Mouse (Mus musculus) v-Abl transformed pro-B cells (cell line): ENCODE results near the gene Spata48.

Source experiments
- in situ Hi-C, 2 experiments: fragments of 400-800 bp; cut with MboI; formaldehyde crosslinking; loops; one replicate each; pipeline ENCODE4 v1.15.1; 2025; ENCODE audit not compliant: unreplicated experiment in 2 of 2

The Spata48 gene

DNA sequence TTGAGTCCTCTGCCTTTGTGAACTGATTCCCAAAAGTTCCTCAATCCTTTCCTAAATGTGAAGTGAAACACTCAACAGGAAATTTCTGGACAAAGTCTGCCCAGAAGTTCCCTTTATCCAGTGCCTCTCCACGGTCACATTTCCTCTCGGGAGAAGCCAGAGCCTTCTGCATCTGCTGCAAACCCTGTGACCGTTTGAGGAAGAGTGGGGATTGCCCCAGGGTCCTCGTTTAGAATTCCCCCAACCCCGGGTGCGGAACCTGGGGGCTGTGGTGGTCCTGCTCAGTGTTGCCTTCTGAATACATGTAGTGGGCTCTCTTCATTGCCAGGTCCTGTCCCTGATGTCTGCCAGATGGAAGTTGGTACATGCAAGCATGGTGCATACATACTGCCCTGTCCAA lies 67.3 kb downstream of the Spata48 start:
- in situ Hi-C loops = no loop called here

DNA sequence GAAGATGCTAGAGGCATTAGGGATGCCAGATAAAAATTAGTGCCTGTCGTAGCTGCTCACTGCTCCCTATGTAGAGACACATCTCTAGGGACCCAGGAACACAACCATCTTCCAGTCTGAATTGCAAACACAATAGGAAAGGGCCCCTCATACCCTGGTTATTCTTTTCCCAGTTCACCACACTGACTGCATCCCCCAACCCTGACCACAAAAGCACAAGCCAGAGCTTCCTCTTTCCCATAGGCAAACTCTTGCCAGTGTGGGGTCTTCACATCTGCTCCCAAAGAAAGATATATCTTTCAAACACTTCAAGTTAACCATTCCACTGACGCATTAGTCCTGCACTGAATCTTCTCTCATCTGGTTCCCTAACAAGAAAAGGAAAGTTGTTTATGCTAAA lies 68.2 kb downstream of the Spata48 start:
- in situ Hi-C loops = no loop called here

DNA sequence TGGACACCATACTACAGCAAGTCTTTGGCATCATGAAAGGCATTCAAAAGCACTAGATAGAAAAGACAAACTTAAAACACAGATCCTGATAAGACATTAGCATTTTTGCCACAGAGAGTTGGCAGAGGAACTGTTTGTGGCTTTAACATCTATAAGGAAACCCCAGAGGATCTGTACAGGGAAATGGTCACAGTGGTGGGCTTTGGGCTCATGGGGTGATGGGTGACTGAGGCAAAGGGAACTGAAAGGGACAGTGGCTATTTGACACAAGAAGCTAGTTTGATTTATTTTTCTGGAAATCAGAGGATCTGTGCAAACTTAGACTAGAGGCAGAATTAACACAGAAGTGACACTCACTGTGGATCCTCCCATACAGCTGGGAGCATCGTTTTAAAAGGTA lies 74.4 kb downstream of the Spata48 start:
- in situ Hi-C loops = no loop called here

DNA sequence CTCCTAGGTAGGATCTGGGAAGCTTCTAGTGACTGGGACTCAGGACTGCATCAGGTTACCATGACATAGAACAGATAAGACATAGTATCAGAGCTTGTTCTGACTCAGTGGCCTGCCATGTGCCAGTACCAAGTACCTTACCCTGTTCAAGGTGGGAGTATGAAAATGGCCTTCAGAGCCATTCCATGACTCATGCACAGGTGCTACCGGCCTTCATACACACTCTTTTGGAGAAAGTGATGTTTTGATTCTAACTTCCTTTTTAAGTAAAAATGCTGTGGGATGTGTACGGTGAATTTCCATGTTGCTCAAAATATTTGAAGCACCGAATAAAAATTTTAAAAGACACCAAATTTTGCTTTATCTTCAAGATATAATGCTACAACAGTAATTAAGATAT lies 84.1 kb downstream of the Spata48 start:
- in situ Hi-C loops = loop anchor here in 1 of 2 experiments (5.0 kb wide), 1 partner anchor 44 kb away; no protein-coding TSS in a partner anchor

DNA sequence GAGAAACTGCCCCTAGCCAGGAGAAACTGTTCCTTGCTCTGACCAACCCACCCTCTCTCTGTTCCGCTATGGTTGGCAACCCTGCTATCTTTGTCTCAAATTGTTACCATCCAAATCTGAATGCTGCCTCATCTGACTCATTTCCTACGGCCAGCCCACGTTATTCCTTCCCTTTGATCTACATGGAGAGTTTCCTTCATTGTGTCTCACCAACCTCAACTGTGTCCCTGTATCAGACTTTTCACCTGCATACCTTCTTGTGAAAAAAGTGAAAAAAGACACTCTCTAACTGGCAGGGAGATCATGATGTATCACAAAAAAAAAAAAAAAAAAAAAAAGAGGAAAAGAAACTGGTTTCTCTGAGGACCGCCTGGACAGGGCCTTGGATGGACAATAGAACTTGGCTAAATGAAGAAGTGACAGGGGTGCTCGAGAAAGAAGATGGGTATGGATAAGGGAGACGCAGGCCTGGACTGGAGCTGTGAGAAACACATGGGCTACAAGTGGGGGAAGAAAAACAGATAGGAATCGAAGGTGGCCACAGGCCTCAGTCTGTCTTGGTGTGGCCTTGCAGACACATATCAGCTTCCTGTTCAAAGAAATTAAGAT lies 85.1 kb downstream of the Spata48 start:
- in situ Hi-C loops = loop anchor here in 1 of 2 experiments (5.0 kb wide), 1 partner anchor 45 kb away; no protein-coding TSS in a partner anchor

DNA sequence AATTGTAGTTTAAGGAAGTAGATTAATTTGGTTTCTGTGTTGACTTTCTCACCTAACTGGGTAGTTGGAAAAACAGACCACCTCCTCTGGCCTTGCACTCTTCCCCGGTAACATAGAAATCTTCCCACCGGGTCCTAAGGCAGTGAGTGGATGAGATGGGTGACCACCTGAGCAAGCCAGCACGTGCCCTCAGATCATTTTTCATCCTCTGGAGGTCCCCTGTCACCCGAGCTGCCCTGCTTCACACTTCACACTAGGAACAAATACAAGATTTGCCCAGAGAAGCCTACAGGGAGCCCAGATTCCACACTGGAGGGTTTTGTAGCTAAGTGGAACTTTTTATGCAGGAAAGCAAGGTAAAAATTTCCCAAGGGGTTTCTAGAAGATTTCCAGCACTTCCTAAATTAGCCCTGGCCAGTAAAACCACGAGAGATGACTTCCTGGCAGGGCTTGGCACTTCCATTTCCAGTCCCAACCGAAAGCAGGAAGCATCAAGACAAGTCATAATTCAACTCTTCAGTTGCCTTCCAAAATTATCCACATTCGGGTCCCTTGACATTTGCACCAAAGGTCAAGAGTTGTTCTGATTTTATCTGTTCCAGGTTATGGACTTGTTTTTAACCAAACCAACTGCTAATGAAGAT lies 85.8 kb downstream of the Spata48 start:
- in situ Hi-C loops = loop anchor here in 1 of 2 experiments (5.0 kb wide), 1 partner anchor 45 kb away; no protein-coding TSS in a partner anchor

DNA sequence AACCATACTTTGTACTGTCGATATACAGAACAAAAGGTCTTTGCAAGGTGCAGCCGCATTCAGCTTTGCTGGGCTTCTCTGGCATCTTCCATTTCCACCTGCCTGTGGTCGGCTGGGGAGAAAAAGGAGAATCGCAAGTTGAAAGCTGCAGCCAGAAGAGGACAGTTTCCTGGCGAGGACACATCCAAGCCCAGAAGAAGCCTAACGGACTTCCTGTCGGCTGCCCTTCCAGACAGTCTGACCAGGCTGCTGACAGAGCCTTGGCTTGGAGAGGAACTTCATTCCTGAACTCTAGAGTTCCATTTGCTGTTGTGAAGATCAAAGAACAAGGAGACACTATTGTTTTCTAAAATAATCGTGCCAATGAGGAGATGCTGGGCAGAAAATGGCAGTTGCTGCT lies 93.7 kb downstream of the Spata48 start:
- in situ Hi-C loops = loop anchor here (5.0 kb wide), 2 partner anchors 53 to 232 kb away; no protein-coding TSS in a partner anchor

DNA sequence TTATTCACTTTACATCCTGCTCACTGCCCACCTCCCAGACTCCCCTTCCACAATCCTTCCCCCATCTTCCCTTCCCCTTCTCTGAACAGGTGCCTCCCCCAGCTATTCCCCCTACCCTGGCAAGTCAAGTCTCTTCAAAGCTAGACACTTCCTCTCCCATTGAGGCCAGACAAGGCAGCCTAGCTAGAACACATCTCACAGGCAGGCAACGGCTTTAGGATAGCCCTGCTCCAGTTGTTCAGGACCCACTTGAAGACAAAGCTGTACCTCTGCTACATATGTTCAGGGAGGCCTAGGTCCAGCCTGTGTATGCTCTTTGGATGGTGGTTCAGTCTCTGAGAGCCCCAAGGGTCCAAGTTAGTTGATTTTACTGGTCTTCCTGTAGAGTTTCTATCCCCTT lies 94.3 kb downstream of the Spata48 start:
- in situ Hi-C loops = loop anchor here (5.0 kb wide), 2 partner anchors 54 to 231 kb away; no protein-coding TSS in a partner anchor

DNA sequence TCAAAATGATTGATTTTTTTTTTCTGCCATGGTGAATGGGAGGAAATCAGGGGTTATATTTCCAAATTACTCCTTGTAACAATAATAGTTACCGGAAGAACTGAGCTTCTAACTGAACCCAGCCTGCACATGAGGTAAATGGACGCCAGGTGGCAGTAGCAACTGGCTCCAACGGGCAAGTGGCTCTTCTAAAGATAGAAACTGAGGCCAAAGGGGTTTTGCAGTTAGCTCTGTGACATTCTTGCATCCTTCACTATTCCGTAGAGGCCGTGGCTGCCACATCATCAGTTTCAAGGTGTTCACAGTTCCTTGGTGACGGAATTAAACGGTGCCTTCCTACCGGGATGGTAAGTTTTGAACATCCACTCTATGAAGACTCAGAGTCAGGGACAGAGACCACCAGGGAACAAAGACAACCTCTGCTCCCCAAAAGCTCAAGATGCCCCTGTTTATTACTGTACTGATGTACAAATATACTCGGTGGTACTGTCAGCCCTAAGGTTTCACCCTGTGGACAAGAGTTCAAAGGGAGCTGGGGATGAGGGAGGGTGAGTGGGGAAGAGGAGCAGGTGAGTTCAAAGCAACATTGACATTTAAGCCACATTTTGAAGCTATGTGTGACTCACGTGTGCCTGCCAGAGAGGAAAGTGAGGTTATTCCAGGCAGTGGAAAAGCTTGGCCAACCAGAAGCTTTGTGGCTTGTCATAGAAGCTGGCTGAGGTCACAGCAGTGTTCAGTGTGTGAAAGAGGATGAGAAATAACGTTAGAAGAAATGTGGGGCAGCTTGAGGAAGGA lies 95.5 kb downstream of the Spata48 start:
- in situ Hi-C loops = loop anchor here (5.0 kb wide), 2 partner anchors 55 to 230 kb away; no protein-coding TSS in a partner anchor

DNA sequence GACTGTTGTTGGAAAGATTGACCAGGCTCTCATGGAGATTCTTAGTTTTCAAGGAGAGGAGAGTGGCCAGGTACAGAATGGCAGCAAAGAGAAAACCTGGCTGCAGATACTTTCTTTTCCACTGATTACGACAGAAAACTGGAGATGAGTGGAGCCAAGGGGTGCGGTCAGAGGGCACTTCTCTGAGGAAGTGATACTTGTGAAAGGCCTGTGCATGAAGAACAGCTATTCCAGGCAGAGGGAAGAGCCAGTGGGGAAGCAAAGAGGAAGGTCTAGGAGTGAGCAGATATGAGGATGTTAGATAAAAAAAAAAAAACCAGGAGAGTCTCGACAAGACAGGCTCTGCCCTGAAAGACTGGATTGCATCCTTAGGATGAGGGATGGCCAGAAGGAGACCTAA lies 96.8 kb downstream of the Spata48 start:
- in situ Hi-C loops = loop anchor here (5.0 kb wide), 2 partner anchors 56 to 229 kb away; no protein-coding TSS in a partner anchor

DNA sequence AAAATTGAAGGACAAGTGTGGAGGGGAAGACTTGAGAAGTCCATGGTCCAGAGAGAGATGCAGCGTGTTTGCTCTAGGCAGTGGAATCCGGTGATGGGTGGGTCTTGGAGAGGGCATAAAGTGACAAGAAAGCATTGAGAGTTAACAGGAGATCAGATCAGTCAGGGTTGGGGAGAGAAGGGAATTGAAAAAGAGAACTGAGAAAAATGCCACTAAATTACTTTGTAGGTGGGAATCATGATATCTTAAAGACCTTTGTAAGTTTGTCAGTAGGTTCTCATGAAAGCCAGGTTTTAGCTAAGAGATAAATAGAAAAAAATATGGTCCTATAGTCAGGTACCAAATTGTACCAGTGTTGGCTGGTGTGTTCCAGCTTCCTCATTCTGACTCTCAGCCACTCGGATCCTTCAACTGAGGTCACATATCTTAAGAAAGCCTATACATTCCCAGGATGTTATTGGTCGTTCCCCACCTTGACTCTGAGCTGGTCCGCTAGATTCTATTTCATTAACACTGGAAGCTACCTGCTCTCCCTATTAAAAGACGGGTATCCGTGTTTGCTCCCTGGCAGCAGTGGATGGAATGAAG lies 97.3 kb downstream of the Spata48 start:
- in situ Hi-C loops = loop anchor here (5.0 kb wide), 2 partner anchors 57 to 228 kb away; no protein-coding TSS in a partner anchor

DNA sequence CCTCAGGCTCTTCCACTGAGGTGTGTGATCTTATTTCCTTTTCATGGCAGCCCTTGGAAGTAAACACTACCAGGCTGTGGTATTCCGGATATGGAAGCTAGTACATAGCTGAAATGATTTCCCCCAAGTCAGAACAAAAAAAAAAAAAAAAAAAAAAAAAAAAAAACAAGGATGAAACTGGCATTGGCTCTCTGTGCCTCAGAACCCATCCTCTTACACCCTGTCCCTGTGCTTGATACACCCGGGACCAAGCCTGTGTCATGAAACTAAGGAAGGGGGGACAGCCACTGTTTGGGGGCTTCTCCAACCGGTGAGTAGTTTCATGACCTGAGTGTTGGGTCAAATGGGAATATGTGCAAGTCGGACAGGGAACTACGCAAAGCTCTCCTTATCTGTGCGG lies 99.2 kb downstream of the Spata48 start:
- in situ Hi-C loops = loop anchor here in 1 of 2 experiments (10.0 kb wide), 1 partner anchor 404 kb away; no protein-coding TSS in a partner anchor

DNA sequence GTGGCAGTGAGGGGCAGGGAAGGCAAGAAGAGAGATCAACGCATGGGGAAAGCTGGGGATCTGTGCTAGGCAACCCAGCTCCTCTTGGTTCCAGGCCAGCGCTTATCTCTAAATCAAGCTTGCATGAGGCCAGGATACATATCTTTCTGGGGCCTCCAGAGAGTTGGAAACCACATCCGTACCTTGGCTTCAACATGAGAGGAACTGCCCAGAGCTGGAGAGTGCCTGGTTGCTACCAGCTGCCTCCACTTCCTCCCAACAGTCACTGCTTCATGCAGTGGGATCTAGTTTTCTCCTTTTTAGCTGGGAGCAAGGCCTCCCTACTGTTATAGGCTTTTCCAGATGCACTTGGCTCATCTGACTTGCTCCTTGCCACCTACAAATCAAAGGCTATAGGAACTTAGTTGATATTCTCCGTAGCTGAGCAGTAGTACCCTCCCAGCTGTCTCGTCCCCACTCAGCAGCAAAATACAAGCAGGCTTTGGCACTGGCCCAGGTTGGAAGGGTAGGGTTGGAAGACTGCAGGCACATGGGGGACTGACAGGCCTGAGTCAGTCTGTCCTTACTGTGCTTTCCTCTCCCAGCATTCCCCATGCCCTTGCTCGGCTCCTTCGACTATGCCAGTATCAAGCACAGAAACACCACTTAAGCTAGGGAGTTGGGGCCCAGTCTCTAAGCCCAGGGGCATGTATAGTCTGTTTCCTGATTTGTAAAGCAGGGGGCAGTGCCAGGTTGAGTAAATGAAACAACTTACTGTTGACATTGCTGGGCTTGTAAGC lies 102.6 kb downstream of the Spata48 start:
- in situ Hi-C loops = loop anchor here (5.0 to 10.0 kb wide), 4 partner anchors 123 to 400 kb away; partner anchors contain the start of gene Ikzf1 (in 2 of the 2)
